Mouse (Mus musculus): Measurements from ENCODE around the gene Pacsin3. TPM values are rescaled to one million over a fixed set of nuclear protein-coding genes. Genes with fewer than 3 reads are reported as not detected.

Gene Pacsin3
- polyA plus RNA-seq, 1 experiment from 2014 or later: 10.5 TPM

DNA sequence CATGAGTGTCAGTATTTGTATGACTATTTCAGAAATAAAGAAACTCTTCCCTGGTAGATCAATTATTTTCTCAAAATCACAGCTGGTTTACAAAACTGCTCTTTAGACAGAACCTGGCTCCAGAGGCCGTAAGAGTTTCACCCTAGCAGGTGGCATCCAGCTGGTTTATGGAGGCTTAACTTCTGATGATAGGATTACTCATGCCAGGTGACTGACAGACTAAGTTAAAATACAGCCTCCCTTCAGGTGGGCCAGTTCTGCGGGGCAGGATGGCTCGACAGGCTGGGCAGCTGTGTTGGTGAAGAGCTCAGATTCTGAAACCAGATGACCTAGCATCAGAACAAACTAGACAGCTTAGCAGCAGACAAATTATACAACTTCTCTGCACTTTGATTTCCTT, 53.8 kb downstream of the Pacsin3 start:
- Histone ChIP-seq H3K27ac (no peak overlapping the region), H3K9me3 (replicated peaks) (no peaks in the 10 kb centered on the region), H3K4me1 (replicated peaks) (no peaks in the 10 kb centered on the region), H3K4me2 (no peak overlapping the region), H3K4me3 (replicated peaks) (no peak overlapping the region), H3K27me3 (no peaks in the 10 kb centered on the region), H3K9ac (no peak overlapping the region), H3K36me3 (no peaks in the 10 kb centered on the region)
- no peak for ATAC-seq (ENCODE audit: low read depth)
- 61% methylated on average over 3 of the region's 3 CpGs for WGBS (ENCODE audit: insufficient replicate concordance)
- no peak for DNase-seq

DNA sequence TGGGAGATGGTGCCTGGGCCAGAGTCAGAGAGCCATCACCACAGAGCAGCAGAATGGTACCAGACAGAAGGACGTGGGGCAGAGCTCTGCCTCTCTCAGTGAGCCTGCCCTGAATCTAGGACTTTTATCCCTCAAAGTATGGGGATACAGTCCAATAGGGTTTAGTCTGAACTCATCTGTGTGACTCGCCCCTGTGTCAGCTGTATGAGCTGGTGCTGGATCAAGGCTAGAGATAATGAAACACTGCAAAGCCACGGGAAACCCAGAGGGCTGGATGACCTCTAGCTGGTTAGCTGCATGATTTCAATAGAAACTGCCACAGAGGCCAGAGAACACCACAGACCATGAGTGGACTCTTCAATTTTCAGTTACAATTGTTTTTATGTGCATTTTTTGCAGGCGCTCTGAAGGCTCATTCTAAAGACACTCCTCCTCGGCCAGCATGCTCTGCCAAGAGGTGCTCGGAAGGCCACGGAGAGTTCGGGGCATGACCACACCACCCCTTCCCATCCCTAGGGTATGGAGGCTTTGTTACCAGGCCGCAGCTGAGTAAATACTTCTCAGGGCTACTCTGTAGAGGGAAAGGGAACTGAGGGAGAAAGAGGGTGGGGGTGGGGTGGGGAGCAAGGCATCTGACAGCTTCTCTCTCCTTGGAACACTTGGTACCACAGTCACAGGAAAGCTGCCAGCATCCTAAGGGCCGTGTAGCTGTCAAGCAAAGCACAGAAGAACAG, 57.0 kb downstream of the Pacsin3 start:
- H3K27me3 ChIP-seq: no peaks in the 10 kb centered on the region
- H3K9me3 ChIP-seq (replicated peaks): no peaks in the 10 kb centered on the region
- H3K4me2 ChIP-seq: no peak overlapping the region
- no peaks in the 10 kb centered on the region for H3K36me3 ChIP-seq
- H3K27ac ChIP-seq: no peak overlapping the region
- DNase-seq: no peak
- no peak overlapping the region for H3K4me3 ChIP-seq (replicated peaks)
- H3K4me1 ChIP-seq (replicated peaks): no peaks in the 10 kb centered on the region
- no peak for ATAC-seq (ENCODE audit: low read depth)
- WGBS (ENCODE audit: insufficient replicate concordance): 55% methylated on average over 10 of the region's 10 CpGs
- no peak overlapping the region for H3K9ac ChIP-seq

GRCm38 (mm10) chr2:91314184-91314583, 58.4 kb downstream of the Pacsin3 start:
- Histone ChIP-seq H3K9me3 (replicated peaks) (no peaks in the 10 kb centered on the region), H3K27me3 (no peaks in the 10 kb centered on the region), H3K4me3 (replicated peaks) (no peak overlapping the region), H3K4me2 (no peak overlapping the region), H3K36me3 (no peaks in the 10 kb centered on the region), H3K27ac (no peak overlapping the region), H3K4me1 (replicated peaks) (no peaks in the 10 kb centered on the region), H3K9ac (no peak overlapping the region)
- WGBS (ENCODE audit: insufficient replicate concordance): 62% methylated on average over 7 of the region's 7 CpGs
- ATAC-seq (ENCODE audit: low read depth): no peak
- DNase-seq: no peak

Other genes starting within 250 kb of the Pacsin3 start
- gene Rapsn, start 220.3 kb upstream of the Pacsin3 start, polyA plus RNA-seq (2015; fragmentation: Nextera tagmentation; extraction: Ambion mirVana): 0.69 and 1.00 TPM in 2 replicates
- gene Psmc3, start 201.9 kb upstream of the Pacsin3 start, polyA plus RNA-seq (2015; fragmentation: Nextera tagmentation; extraction: Ambion mirVana): 188 and 213 TPM in 2 replicates
- gene Slc39a13, start 185.5 kb upstream of the Pacsin3 start, polyA plus RNA-seq (2015; fragmentation: Nextera tagmentation; extraction: Ambion mirVana): 10.6 and 10.9 TPM in 2 replicates
- gene Spi1, start 173.6 kb upstream of the Pacsin3 start, polyA plus RNA-seq (2015; fragmentation: Nextera tagmentation; extraction: Ambion mirVana): 14.1 and 15.1 TPM in 2 replicates
- gene Mybpc3, start 137.8 kb upstream of the Pacsin3 start, polyA plus RNA-seq (2015; fragmentation: Nextera tagmentation; extraction: Ambion mirVana): 0.14 and 0.95 TPM in 2 replicates
- 7.4 and 8.4 TPM in 2 replicates for gene Madd, start 72.1 kb upstream of the Pacsin3 start, polyA plus RNA-seq (2015; fragmentation: Nextera tagmentation; extraction: Ambion mirVana)
- gene Nr1h3, start 53.1 kb upstream of the Pacsin3 start, polyA plus RNA-seq (2015; fragmentation: Nextera tagmentation; extraction: Ambion mirVana): 14.1 and 16.5 TPM in 2 replicates
- 8.2 and 10.4 TPM in 2 replicates for gene Acp2, start 53.1 kb upstream of the Pacsin3 start, polyA plus RNA-seq (2015; fragmentation: Nextera tagmentation; extraction: Ambion mirVana)
- 5.5 and 6.0 TPM in 2 replicates for gene Ddb2, start 19.0 kb upstream of the Pacsin3 start, polyA plus RNA-seq (2015; fragmentation: Nextera tagmentation; extraction: Ambion mirVana)
- gene Arfgap2, start 9.0 kb downstream of the Pacsin3 start, polyA plus RNA-seq (2015; fragmentation: Nextera tagmentation; extraction: Ambion mirVana): 64.1 and 70.4 TPM in 2 replicates
- gene 1110051M20Rik, start 188.8 kb downstream of the Pacsin3 start, polyA plus RNA-seq (2015; fragmentation: Nextera tagmentation; extraction: Ambion mirVana): 7.5 and 7.7 TPM in 2 replicates
- gene Lrp4, start 201.6 kb downstream of the Pacsin3 start, polyA plus RNA-seq (2015; fragmentation: Nextera tagmentation; extraction: Ambion mirVana): 0.93 and 1.1 TPM in 2 replicates